Mouse (Mus musculus) CH12.LX (cell line): ENCODE results near the gene Kcnj6. TPM values are rescaled to one million over a fixed set of nuclear protein-coding genes. Genes with fewer than 3 reads are reported as not detected.

Experiments used
- DNase-seq: peaks from one replicate; pipeline ENCODE4 v3.0.0-alpha.2; 2013; ENCODE audit errors: extremely low read depth
- H3K27ac ChIP-seq: 2 replicates; pipeline ENCODE4 v1.5.1; 2012; ENCODE audit warnings: low read depth, mild to moderate bottlenecking, control low read depth, moderate library complexity; ENCODE audit not compliant: insufficient read depth
- H3K27me3 ChIP-seq: replicated peaks from 2 replicates; pipeline ENCODE3; 2012; ENCODE audit warnings: inconsistent platforms
- H3K36me3 ChIP-seq, 2 experiments: replicated peaks in 1 of 2; 2 replicates each; pipeline versions ENCODE3 to v1.6.1; 2012; ENCODE audit warnings: inconsistent platforms in 1 of 2, low read length in 1 of 2, mild to moderate bottlenecking in 1 of 2, mixed read lengths in 1 of 2, moderate library complexity in 1 of 2; ENCODE audit not compliant: control insufficient read depth in 1 of 2, insufficient read depth in 1 of 2
- H3K4me1 ChIP-seq, 2 experiments: 2 replicates each; pipeline ENCODE4 v1.6.1; 2012; ENCODE audit warnings: inconsistent platforms in 1 of 2, moderate library complexity in 1 of 2; ENCODE audit not compliant: insufficient read depth in 2 of 2, control insufficient read depth in 1 of 2
- H3K4me2 ChIP-seq: 2 replicates; pipeline ENCODE4 v1.6.1; 2012; ENCODE audit warnings: low read depth, mild to moderate bottlenecking, control low read depth; ENCODE audit not compliant: poor library complexity, insufficient read depth, severe bottlenecking
- H3K4me3 ChIP-seq, 3 experiments: fragments of 150-350 bp in 1 of 3; sonication (generic) in 1 of 3; replicated peaks in 1 of 3; 2 replicates each; pipeline versions ENCODE3 to v1.5.1; 2011 to 2012; ENCODE audit warnings: low read depth in 2 of 3, low read length in 2 of 3, mild to moderate bottlenecking in 2 of 3, moderate library complexity in 2 of 3, control low read depth in 1 of 3, improper control_type of control experiment in 1 of 3, inconsistent platforms in 1 of 3, mixed read lengths in 1 of 3; ENCODE audit not compliant: poor library complexity in 1 of 3
- H3K79me2 ChIP-seq: replicated peaks from 2 replicates; pipeline ENCODE4 v1.6.1; 2012; ENCODE audit warnings: mild to moderate bottlenecking, moderate library complexity; ENCODE audit not compliant: control insufficient read depth, poor library complexity, insufficient read depth, severe bottlenecking; ENCODE audit errors: extremely low read depth
- H3K9ac ChIP-seq: 2 replicates; pipeline ENCODE4 v1.6.1; 2012; ENCODE audit warnings: low read depth, mild to moderate bottlenecking, control low read depth, moderate library complexity; ENCODE audit not compliant: insufficient read depth
- H3K9me3 ChIP-seq: replicated peaks from 2 replicates; pipeline ENCODE3; 2012; ENCODE audit warnings: low read length, inconsistent platforms, mixed read lengths
- BHLHE40 ChIP-seq: IDR thresholded peaks from 2 replicates; pipeline ENCODE4 v1.6.1; 2011; ENCODE audit warnings: mild to moderate bottlenecking, low read depth, low read length, improper control_type of control experiment
- CTCF ChIP-seq, 2 experiments: IDR thresholded peaks in 1 of 2; conservative IDR thresholded peaks in 1 of 2; 2 replicates each; pipeline ENCODE4 v1.5.1; 2011 to 2012; ENCODE audit warnings: low read depth in 2 of 2, low read length in 2 of 2, improper control_type of control experiment in 1 of 2, inconsistent platforms in 1 of 2, mild to moderate bottlenecking in 1 of 2, moderate library complexity in 1 of 2
- ELF1 ChIP-seq: IDR thresholded peaks from 2 replicates; pipeline ENCODE4 v1.6.1; 2014; ENCODE audit warnings: low read depth, mild to moderate bottlenecking, inconsistent platforms, low read length, improper control_type of control experiment
- EP300 ChIP-seq: IDR thresholded peaks from 2 replicates; pipeline ENCODE4 v1.6.1; 2011; ENCODE audit warnings: low read length, improper control_type of control experiment
- ETS1 ChIP-seq: conservative IDR thresholded peaks from 2 replicates; pipeline ENCODE4 v1.6.1; 2012; ENCODE audit warnings: low read depth, mild to moderate bottlenecking, inconsistent platforms, low read length, improper control_type of control experiment, moderate library complexity
- HCFC1 ChIP-seq: IDR thresholded peaks from 2 replicates; pipeline ENCODE4 v1.6.1; 2012; ENCODE audit warnings: low read depth, mild to moderate bottlenecking, inconsistent platforms, low read length, improper control_type of control experiment
- JUN ChIP-seq: IDR thresholded peaks from 2 replicates; pipeline ENCODE4 v1.6.1; 2011; ENCODE audit warnings: low read depth, mild to moderate bottlenecking, low read length, improper control_type of control experiment, moderate library complexity; ENCODE audit not compliant: insufficient read depth
- JUND ChIP-seq: conservative IDR thresholded peaks from 2 replicates; pipeline ENCODE4 v1.6.1; 2011; ENCODE audit warnings: low read depth, low read length, improper control_type of control experiment
- KAT2A ChIP-seq: IDR thresholded peaks from 2 replicates; pipeline ENCODE4 v1.6.1; 2012; ENCODE audit warnings: low read length, improper control_type of control experiment, inconsistent platforms; ENCODE audit not compliant: insufficient replicate concordance
- MAFK ChIP-seq: IDR thresholded peaks from 2 replicates; pipeline ENCODE4 v1.6.1; 2011; ENCODE audit warnings: low read length, improper control_type of control experiment; ENCODE audit not compliant: insufficient replicate concordance
- MAX ChIP-seq: IDR thresholded peaks from 2 replicates; pipeline ENCODE4 v1.6.1; 2011; ENCODE audit warnings: low read length, improper control_type of control experiment
- MAZ ChIP-seq: IDR thresholded peaks from 2 replicates; pipeline ENCODE4 v1.6.1; 2012; ENCODE audit warnings: low read depth, mild to moderate bottlenecking, inconsistent platforms, low read length, improper control_type of control experiment, moderate library complexity
- MEF2A ChIP-seq: IDR thresholded peaks from 2 replicates; pipeline ENCODE4 v1.6.1; 2014; ENCODE audit warnings: low read depth, mild to moderate bottlenecking, inconsistent platforms, low read length, improper control_type of control experiment, borderline replicate concordance
- MXI1 ChIP-seq: IDR thresholded peaks from 2 replicates; pipeline ENCODE4 v1.6.1; 2011; ENCODE audit warnings: mild to moderate bottlenecking, low read depth, low read length, improper control_type of control experiment
- NELFE ChIP-seq: IDR thresholded peaks from 2 replicates; pipeline ENCODE4 v1.6.1; 2011; ENCODE audit warnings: low read depth, low read length, improper control_type of control experiment
- POLR2AphosphoS2 ChIP-seq: IDR thresholded peaks from 2 replicates; pipeline ENCODE4 v1.6.1; 2011; ENCODE audit warnings: low read depth, low read length, improper control_type of control experiment
- RAD21 ChIP-seq: IDR thresholded peaks from 2 replicates; pipeline ENCODE4 v1.6.1; 2011; ENCODE audit warnings: low read depth, mild to moderate bottlenecking, low read length, improper control_type of control experiment, moderate library complexity
- RCOR1 ChIP-seq: conservative IDR thresholded peaks from 2 replicates; pipeline ENCODE4 v1.6.1; 2012; ENCODE audit warnings: low read depth, mild to moderate bottlenecking, inconsistent platforms, low read length, improper control_type of control experiment
- TCF12 ChIP-seq: IDR thresholded peaks from 2 replicates; pipeline ENCODE4 v1.6.1; 2014; ENCODE audit warnings: low read depth, mild to moderate bottlenecking, inconsistent platforms, low read length, improper control_type of control experiment
- USF1 ChIP-seq: IDR thresholded peaks from 2 replicates; pipeline ENCODE4 v1.6.1; 2014; ENCODE audit warnings: low read depth, mild to moderate bottlenecking, inconsistent platforms, low read length, improper control_type of control experiment
- ZC3H11A ChIP-seq: IDR thresholded peaks from 2 replicates; pipeline ENCODE4 v1.6.1; 2012; ENCODE audit warnings: low read depth, mild to moderate bottlenecking, inconsistent platforms, low read length, improper control_type of control experiment
- ZKSCAN1 ChIP-seq: IDR thresholded peaks from 2 replicates; pipeline ENCODE4 v1.6.1; 2012; ENCODE audit warnings: low read depth, inconsistent platforms, low read length, improper control_type of control experiment, borderline replicate concordance
- dilution Hi-C: fragments of 300-500 bp; cut with MboI; formaldehyde crosslinking; loops from 2 replicates; pipeline ENCODE4 v1.14.3; 2020; ENCODE audit warnings: low sequenced_read_pairs; ENCODE audit not compliant: extremely low pct_unique_long_range_greater_than_20kb, extremely low pct_ligation_motif_present
- in situ Hi-C: fragments of 300-500 bp; cut with MboI; formaldehyde crosslinking; loops from 3 replicates; pipeline ENCODE4 v1.14.3; 2019; ENCODE audit warnings: low sequenced_read_pairs, low pct_ligation_motif_present, low pct_unique_long_range_greater_than_20kb, mixed read lengths
- polyA plus RNA-seq: library from polyadenylated mRNA; unstranded; fragments of >175 nt; gene quantifications from 2 replicates; pipeline ENCODE4 v1.2.1, GENCODE M21; 2012; ENCODE audit warnings: low read depth; ENCODE audit not compliant: insufficient read length
- total RNA-seq, 2 experiments: library from RNA; depleted of rRNA; stranded (reverse); fragments of 300-350 nt in 1 of 2; fragments of >200 nt in 1 of 2; gene quantifications; 2 replicates each; pipeline ENCODE4 v1.2.3; 2012 to 2014

Kcnj6 gene
- total and polyA plus RNA-seq, 3 experiments: not detected

GRCm38 (mm10) chr16:94999019-94999418, 1.5 kb upstream of the Kcnj6 start:
- Histone ChIP-seq H3K4me3 (no peak overlapping the region), H3K4me2 (no peak overlapping the region), H3K9me3 (peaks cover 9% of the 10 kb centered on the region), H3K79me2 (no peaks in the 10 kb centered on the region)
- TF ChIP-seq JUND (no peak), MAX (no peak), EP300 (no peak), KAT2A (no peak), MAZ (no peak), RCOR1 (no peak), ZKSCAN1 (no peak), JUN (no peak), HCFC1 (no peak), ZC3H11A (no peak), CTCF (conservative IDR thresholded peaks at IDR 0.05 in 1 of 2, IDR thresholded peaks at IDR 0.05 in 1 of 2; ENCODE audit: low read depth in 2 of 2, low read length in 2 of 2) (no peak), MXI1 (no peak), NELFE (no peak), BHLHE40 (no peak), ETS1 (no peak), TCF12 (no peak), POLR2AphosphoS2 (no peak), RAD21 (no peak), USF1 (no peak), ELF1 (no peak)
- TF ChIP-seq, all 38 proteins: peak for 0
- no peaks in the 10 kb centered on the region for H3K4me1 ChIP-seq
- peaks cover 78% of the 10 kb centered on the region for H3K27me3 ChIP-seq
- dilution Hi-C loops (no loop called here), in situ Hi-C loops (loop anchor here (10.0 kb wide), 1 partner anchor 164 kb away; no protein-coding TSS in a partner anchor)
- no peaks in the 10 kb centered on the region for H3K36me3 ChIP-seq
- no peak overlapping the region for H3K27ac ChIP-seq
- no peak overlapping the region for H3K9ac ChIP-seq
- DNase-seq: no peak

- Histone ChIP-seq H3K4me3 (no peak overlapping the region), H3K79me2 (no peaks in the 10 kb centered on the region), H3K27me3 (peaks cover 82% of the 10 kb centered on the region), H3K36me3 (no peaks in the 10 kb centered on the region), H3K9ac (no peak overlapping the region), H3K27ac (no peak overlapping the region), H3K9me3 (peaks cover 9% of the 10 kb centered on the region), H3K4me2 (no peak overlapping the region), H3K4me1 (no peaks in the 10 kb centered on the region)
- dilution Hi-C loops: no loop called here
- in situ Hi-C loops: loop anchor here (10.0 kb wide), 1 partner anchor 162 kb away; no protein-coding TSS in a partner anchor
- DNase-seq: no peak
- no peak for TF ChIP-seq MEF2A
- no peak for TF ChIP-seq JUND
- TF ChIP-seq ELF1: no peak
- TF ChIP-seq MAFK: no peak
- no peak for TF ChIP-seq EP300
These were observed 665 bp downstream of the Kcnj6 start for GRCm38 (mm10) chr16:94996791-94997281.
